Mouse (Mus musculus): ENCODE results near the gene Ptpdc1.

DNA sequence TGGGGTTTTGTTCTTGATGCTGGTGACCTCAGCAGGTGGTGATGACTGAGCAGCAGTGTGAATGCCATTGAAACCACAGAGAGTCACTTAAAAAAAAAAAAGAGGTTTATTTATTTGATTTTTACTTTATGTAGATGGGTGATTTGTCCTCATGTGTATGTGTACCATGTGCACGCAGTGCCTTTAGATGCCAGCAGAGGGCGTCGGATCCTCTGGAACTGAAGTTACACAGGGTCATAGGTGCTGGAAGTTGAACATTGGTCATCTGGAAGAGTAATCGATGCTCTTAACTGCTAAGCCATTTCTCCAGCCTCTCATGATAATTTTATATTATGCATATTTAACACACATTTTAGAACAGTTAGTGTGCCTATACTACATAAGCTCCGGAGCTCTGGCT, 49.1 kb upstream of the Ptpdc1 start:
- TF ChIP-seq CTCF (IDR thresholded peaks at IDR 0.05; ENCODE audit: borderline replicate concordance, insufficient read depth, low read length), result no peak
- no peak for TF ChIP-seq POLR2A (IDR thresholded peaks at IDR 0.05; ENCODE audit: low read depth, low read length)
